Mouse (Mus musculus): ENCODE data around the gene Npr1. TPM values are rescaled to one million over a fixed set of nuclear protein-coding genes. Genes with fewer than 3 reads are reported as not detected.

Npr1 gene
- 54.5 and 64.8 TPM in 2 replicates for polyA plus RNA-seq (2012; rRNA removed)

GRCm38 (mm10) chr3:90465686-90466310 lies at the start of gene Npr1:
Gene Npr1 (minus strand): TSS chr3:90465866.
- Histone ChIP-seq H3K4me3 (ENCODE audit: control insufficient read depth, low read depth, low read length) (peak within 1 kb of the TSS; percentile 74), H3K36me3 (ENCODE audit: control insufficient read depth, insufficient read depth, low read length) (no peaks in the 10 kb centered on the region), H3K27me3 (ENCODE audit: control insufficient read depth, insufficient read depth, low read length) (peaks cover 3% of the 10 kb centered on the region; the same call in 1 of the 2 replicates), H3K27ac (ENCODE audit: control insufficient read depth, insufficient read depth, low read depth, low read length) (peak within 1 kb of the TSS; percentile 80), H3K4me1 (ENCODE audit: control insufficient read depth, insufficient read depth, low read length) (peaks cover 10% of the 10 kb centered on the region)
- TF ChIP-seq POLR2A (IDR thresholded peaks at IDR 0.05; ENCODE audit: control insufficient read depth, low read depth, low read length) = peak; percentile 57
- no peak for TF ChIP-seq CTCF (IDR thresholded peaks at IDR 0.05; ENCODE audit: control insufficient read depth, insufficient read depth, insufficient replicate concordance, low read depth, low read length)

- Histone ChIP-seq H3K27me3 (ENCODE audit: control insufficient read depth, insufficient read depth, low read length) (no peaks in the 10 kb centered on the region), H3K4me1 (ENCODE audit: control insufficient read depth, insufficient read depth, low read length) (peaks cover 17% of the 10 kb centered on the region), H3K4me3 (ENCODE audit: control insufficient read depth, low read depth, low read length) (peak overlapping the region; percentile 54), H3K27ac (ENCODE audit: control insufficient read depth, insufficient read depth, low read depth, low read length) (no peak overlapping the region), H3K36me3 (ENCODE audit: control insufficient read depth, insufficient read depth, low read length) (no peaks in the 10 kb centered on the region)
- TF ChIP-seq CTCF (IDR thresholded peaks at IDR 0.05; ENCODE audit: control insufficient read depth, insufficient read depth, insufficient replicate concordance, low read depth, low read length) (no peak), POLR2A (IDR thresholded peaks at IDR 0.05; ENCODE audit: control insufficient read depth, low read depth, low read length) (no peak)
Observed at GRCm38 (mm10) chr3:90515242-90515641, 49.6 kb upstream of the Npr1 start.

GRCm38 (mm10) chr3:90514691-90515090 lies 49.0 kb upstream of the Npr1 start:
- no peak for TF ChIP-seq CTCF (IDR thresholded peaks at IDR 0.05; ENCODE audit: control insufficient read depth, insufficient read depth, insufficient replicate concordance, low read depth, low read length)
- TF ChIP-seq POLR2A (IDR thresholded peaks at IDR 0.05; ENCODE audit: control insufficient read depth, low read depth, low read length) = no peak
- Histone ChIP-seq H3K27ac (ENCODE audit: control insufficient read depth, insufficient read depth, low read depth, low read length) (0 out of 2 replicates have a peak overlapping the region, but pooled peaks have one; percentile 43), H3K27me3 (ENCODE audit: control insufficient read depth, insufficient read depth, low read length) (no peaks in the 10 kb centered on the region)

GRCm38 (mm10) chr3:90513796-90514590 lies 48.3 kb upstream of the Npr1 start, which contains the start of the genes S100a1 and S100a13:
Gene S100a1 (minus strand): TSS chr3:90514392.
Gene S100a13 (plus strand): TSS chr3:90514435.
- Histone ChIP-seq H3K4me1 (ENCODE audit: control insufficient read depth, insufficient read depth, low read length) (peaks cover 17% of the 10 kb centered on the region), H3K4me3 (ENCODE audit: control insufficient read depth, low read depth, low read length) (peak within 1 kb of the TSS; percentile 54), H3K36me3 (ENCODE audit: control insufficient read depth, insufficient read depth, low read length) (no peaks in the 10 kb centered on the region), H3K27ac (ENCODE audit: control insufficient read depth, insufficient read depth, low read depth, low read length) (peak within 1 kb of the TSS; percentile 43; the same call in 1 of the 2 replicates), H3K27me3 (ENCODE audit: control insufficient read depth, insufficient read depth, low read length) (no peaks in the 10 kb centered on the region)
- TF ChIP-seq CTCF (IDR thresholded peaks at IDR 0.05; ENCODE audit: control insufficient read depth, insufficient read depth, insufficient replicate concordance, low read depth, low read length) = no peak
- TF ChIP-seq POLR2A (IDR thresholded peaks at IDR 0.05; ENCODE audit: control insufficient read depth, low read depth, low read length) = peak; percentile 38; the same call in 1 of the 2 replicates

More at GRCm38 (mm10) chr3:90514691-90515090, 49.0 kb upstream of the Npr1 start:
- Histone ChIP-seq H3K4me3 (ENCODE audit: control insufficient read depth, low read depth, low read length) (peak overlapping the region; percentile 54), H3K36me3 (ENCODE audit: control insufficient read depth, insufficient read depth, low read length) (no peaks in the 10 kb centered on the region), H3K4me1 (ENCODE audit: control insufficient read depth, insufficient read depth, low read length) (peaks cover 17% of the 10 kb centered on the region)

- TF ChIP-seq POLR2A (IDR thresholded peaks at IDR 0.05; ENCODE audit: control insufficient read depth, low read depth, low read length) (no peak), CTCF (IDR thresholded peaks at IDR 0.05; ENCODE audit: control insufficient read depth, insufficient read depth, insufficient replicate concordance, low read depth, low read length) (no peak)
- no peak overlapping the region for H3K27ac ChIP-seq (ENCODE audit: control insufficient read depth, insufficient read depth, low read depth, low read length)
- H3K36me3 ChIP-seq (ENCODE audit: control insufficient read depth, insufficient read depth, low read length) = no peaks in the 10 kb centered on the region
- no peaks in the 10 kb centered on the region for H3K27me3 ChIP-seq (ENCODE audit: control insufficient read depth, insufficient read depth, low read length)
- H3K4me3 ChIP-seq (ENCODE audit: control insufficient read depth, low read depth, low read length) = no peak overlapping the region
- peaks cover 17% of the 10 kb centered on the region for H3K4me1 ChIP-seq (ENCODE audit: control insufficient read depth, insufficient read depth, low read length)
Observed at GRCm38 (mm10) chr3:90512948-90513642, 47.4 kb upstream of the Npr1 start.

GRCm38 (mm10) chr3:90512276-90512675 lies 46.6 kb upstream of the Npr1 start:
- no peak for TF ChIP-seq POLR2A (IDR thresholded peaks at IDR 0.05; ENCODE audit: control insufficient read depth, low read depth, low read length)
- TF ChIP-seq CTCF (IDR thresholded peaks at IDR 0.05; ENCODE audit: control insufficient read depth, insufficient read depth, insufficient replicate concordance, low read depth, low read length) = no peak
- Histone ChIP-seq H3K27me3 (ENCODE audit: control insufficient read depth, insufficient read depth, low read length) (no peaks in the 10 kb centered on the region), H3K36me3 (ENCODE audit: control insufficient read depth, insufficient read depth, low read length) (peaks cover 3% of the 10 kb centered on the region), H3K27ac (ENCODE audit: control insufficient read depth, insufficient read depth, low read depth, low read length) (no peak overlapping the region), H3K4me3 (ENCODE audit: control insufficient read depth, low read depth, low read length) (no peak overlapping the region), H3K4me1 (ENCODE audit: control insufficient read depth, insufficient read depth, low read length) (peaks cover 18% of the 10 kb centered on the region)

All from testis, adult 2 months (tissue).